ENCODE assay signal across 8 mouse cellular contexts in the genomic region with DNA sequence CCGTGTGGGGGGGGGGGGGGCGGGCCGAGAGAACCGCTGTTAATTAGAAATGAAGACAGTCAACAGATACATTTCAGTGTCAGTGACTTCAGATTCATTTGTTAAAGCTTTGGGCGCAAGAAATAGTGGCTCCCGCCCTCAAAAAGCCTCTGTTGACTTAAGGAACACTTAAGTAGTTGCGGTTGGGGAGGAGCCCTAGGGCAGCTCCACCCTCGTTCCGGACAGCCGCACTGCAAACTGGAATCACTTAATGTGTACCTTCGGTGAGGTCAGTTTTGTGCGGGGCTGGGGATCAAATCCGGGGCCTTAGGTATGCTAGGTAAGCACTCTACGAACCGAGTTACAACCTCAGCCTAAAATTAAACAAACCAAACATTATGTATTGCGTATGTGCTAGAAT. TPM values are rescaled to one million over a fixed set of nuclear protein-coding genes. Genes with fewer than 3 reads are reported as not detected.
A peak's percentile ranks its signal among the peaks of the same experiment; 100 is the strongest.
DNase-seq lines count a peak whose midpoint lies in the region; ATAC-seq and TF ChIP-seq lines count a peak whose summit lies in the region.

No protein-coding gene starts in this region.

- DNase-seq in T-cell, adult 2 months (ENCODE audit: low spot score): peak; percentile 22
- DNase-seq in forebrain, postnatal 0 days: no peak
- DNase-seq in kidney, postnatal 25 days: peak; percentile 31 to 45
- DNase-seq in frontal cortex, adult 2 months (ENCODE audit: extremely low spot score in 1 of 2, low spot score in 1 of 2): no peak
- no peak for DNase-seq in cerebellum, postnatal 4 days (ENCODE audit: low spot score in 2 of 2)
- DNase-seq in layer of hippocampus, postnatal 36 days: no peak

- H3K4me2 ChIP-seq in forebrain, postnatal 0 days (ENCODE audit: low read depth): peak overlapping the region; percentile 73

- WGBS in forebrain, postnatal 0 days: 10% methylated on average over 16 of the region's 16 CpGs

- H3K4me3 ChIP-seq in forebrain, postnatal 0 days (ENCODE audit: low read depth, low read length): peak overlapping the region; percentile 34

- no peaks in the 10 kb centered on the region for H3K4me1 ChIP-seq in forebrain, postnatal 0 days (ENCODE audit: insufficient read depth)

- H3K9me3 ChIP-seq in forebrain, postnatal 0 days (ENCODE audit: low read length): no peaks in the 10 kb centered on the region

- H3K27me3 ChIP-seq in forebrain, postnatal 0 days (ENCODE audit: insufficient read depth, low read length): peaks cover 33% of the 10 kb centered on the region

- no peaks in the 10 kb centered on the region for H3K36me3 ChIP-seq in forebrain, postnatal 0 days (ENCODE audit: insufficient read depth)

- TF ChIP-seq CTCF in forebrain, postnatal 0 days (IDR thresholded peaks at IDR 0.05; ENCODE audit: low read depth): no peak

- ATAC-seq in CD4-positive, CD25-positive, alpha-beta regulatory T cell, adult 4 months: peak; percentile 26
- no peak for ATAC-seq in forebrain, postnatal 0 days
- peak; percentile 51 for ATAC-seq in megakaryocyte, adult 5-6 weeks (ENCODE audit: poor library complexity, severe bottlenecking)

- 0 out of 2 replicates have a peak overlapping the region, but pooled peaks have one; percentile 14 for H3K9ac ChIP-seq in forebrain, postnatal 0 days

- no peak overlapping the region for H3K27ac ChIP-seq in forebrain, postnatal 0 days (ENCODE audit: low read depth, low read length)

RNA-seq across cellular contexts. Expression of gene Utf1, which starts 7.5 kb away (rescaled TPM):
- polyA plus RNA-seq in CD4-positive, CD25-positive, alpha-beta regulatory T cell, adult 4 months (2017; shearing (Covaris generic)): 1 to 10 TPM; 3.7 to 6.1 TPM
- not detected in 2 replicates for total RNA-seq in forebrain, postnatal 0 days (2014; rRNA removed)
- polyA plus RNA-seq in forebrain, postnatal 0 days (2015; fragmentation: Nextera tagmentation; extraction: Ambion mirVana): not detected in 2 replicates
- total RNA-seq in megakaryocyte, adult 5-6 weeks (2015): not detected in 2 replicates
- total RNA-seq in megakaryocyte, adult 5-6 weeks (2017): not detected in 2 replicates
- polyA plus RNA-seq in frontal cortex, adult 2 months (2012; rRNA removed): 0.18 TPM in 1 of 2 replicates, not detected in the other
- not detected for total RNA-seq in layer of hippocampus, postnatal 36 days (2021)

RNA-seq across cellular contexts. Expression of gene 6430531B16Rik, which starts 27.5 kb away (rescaled TPM):
- 1 to 10 TPM in 1 of 2 experiments, under 1 TPM in 1; 0.46 to 1.6 TPM for polyA plus RNA-seq in CD4-positive, CD25-positive, alpha-beta regulatory T cell, adult 4 months (2017; shearing (Covaris generic))
- 1.6 and 2.7 TPM in 2 replicates for total RNA-seq in forebrain, postnatal 0 days (2014; rRNA removed)
- polyA plus RNA-seq in forebrain, postnatal 0 days (2015; fragmentation: Nextera tagmentation; extraction: Ambion mirVana): 1.3 and 2.0 TPM in 2 replicates
- 1.1 and 1.2 TPM in 2 replicates for total RNA-seq in megakaryocyte, adult 5-6 weeks (2015)
- total RNA-seq in megakaryocyte, adult 5-6 weeks (2017): 0.89 and 2.3 TPM in 2 replicates
- polyA plus RNA-seq in frontal cortex, adult 2 months (2012; rRNA removed): 1.0 and 1.2 TPM in 2 replicates
- total RNA-seq in layer of hippocampus, postnatal 36 days (2021): under 1 TPM; 0.72 to 0.78 TPM

RNA-seq across cellular contexts. Expression of gene Adam8, which starts 41.3 kb away (rescaled TPM):
- polyA plus RNA-seq in CD4-positive, CD25-positive, alpha-beta regulatory T cell, adult 4 months (2017; shearing (Covaris generic)): 10 to 100 TPM; 14.0 to 17.8 TPM
- 2.6 and 3.4 TPM in 2 replicates for total RNA-seq in forebrain, postnatal 0 days (2014; rRNA removed)
- 0.47 TPM in 2 replicates for polyA plus RNA-seq in forebrain, postnatal 0 days (2015; fragmentation: Nextera tagmentation; extraction: Ambion mirVana)
- 35.0 and 43.7 TPM in 2 replicates for total RNA-seq in megakaryocyte, adult 5-6 weeks (2015)
- 39.3 and 51.1 TPM in 2 replicates for total RNA-seq in megakaryocyte, adult 5-6 weeks (2017)
- polyA plus RNA-seq in frontal cortex, adult 2 months (2012; rRNA removed): 6.4 and 7.7 TPM in 2 replicates
- total RNA-seq in layer of hippocampus, postnatal 36 days (2021): 1 to 10 TPM; 5.7 to 6.9 TPM

RNA-seq across cellular contexts. Expression of gene Kndc1, which starts 56.6 kb away (rescaled TPM):
- under 1 TPM; 0.44 to 0.58 TPM for polyA plus RNA-seq in CD4-positive, CD25-positive, alpha-beta regulatory T cell, adult 4 months (2017; shearing (Covaris generic))
- 28.9 and 48.4 TPM in 2 replicates for total RNA-seq in forebrain, postnatal 0 days (2014; rRNA removed)
- polyA plus RNA-seq in forebrain, postnatal 0 days (2015; fragmentation: Nextera tagmentation; extraction: Ambion mirVana): 7.1 and 10.0 TPM in 2 replicates
- total RNA-seq in megakaryocyte, adult 5-6 weeks (2015): not detected in 2 replicates
- 0.04 TPM in 1 of 2 replicates, not detected in the other for total RNA-seq in megakaryocyte, adult 5-6 weeks (2017)
- 29.7 and 30.9 TPM in 2 replicates for polyA plus RNA-seq in frontal cortex, adult 2 months (2012; rRNA removed)
- 10 to 100 TPM; 87.3 to 88.1 TPM for total RNA-seq in layer of hippocampus, postnatal 36 days (2021)

Comparison
In these comparisons a context has a peak if more than half of its experiments do, and no peak if none do; other contexts are left out.
1. DNase-seq: peak in T-cell, adult 2 months (single experiment) and kidney, postnatal 25 days (2 of 2); none in forebrain, postnatal 0 days (single experiment), frontal cortex, adult 2 months (0 of 2), cerebellum, postnatal 4 days (0 of 2) and layer of hippocampus, postnatal 36 days (0 of 2).